Mouse (Mus musculus) embryonic fibroblast, embryonic 13.5 days (primary cell): ENCODE measurements around the gene Kitl.

ENCODE experiments used
- CTCF ChIP-seq: IDR thresholded peaks from 2 replicates; pipeline ENCODE4 v1.5.1; 2011; ENCODE audit warnings: mild to moderate bottlenecking, control low read depth, low read length, moderate library complexity, borderline replicate concordance; ENCODE audit not compliant: insufficient read depth
- POLR2A ChIP-seq: IDR thresholded peaks from 2 replicates; pipeline ENCODE4 v1.6.1; 2011; ENCODE audit warnings: low read depth, mild to moderate bottlenecking, control low read depth, low read length, moderate library complexity

GRCm38 (mm10) chr10:99981887-99982286 lies 33.5 kb upstream of the Kitl start:
- TF ChIP-seq POLR2A (no peak), CTCF (no peak)
